Mouse (Mus musculus): ENCODE results near the gene Fgfr2. TPM values are rescaled to one million over a fixed set of nuclear protein-coding genes. Genes with fewer than 3 reads are reported as not detected.
"Not testable (repeated sequence)": the region's sequence is repeated elsewhere in the genome, so short reads cannot be mapped to it uniquely, and the experiment has no call there.

Gene Fgfr2
- polyA plus RNA-seq, 1 experiment, result 0.17 TPM

DNA sequence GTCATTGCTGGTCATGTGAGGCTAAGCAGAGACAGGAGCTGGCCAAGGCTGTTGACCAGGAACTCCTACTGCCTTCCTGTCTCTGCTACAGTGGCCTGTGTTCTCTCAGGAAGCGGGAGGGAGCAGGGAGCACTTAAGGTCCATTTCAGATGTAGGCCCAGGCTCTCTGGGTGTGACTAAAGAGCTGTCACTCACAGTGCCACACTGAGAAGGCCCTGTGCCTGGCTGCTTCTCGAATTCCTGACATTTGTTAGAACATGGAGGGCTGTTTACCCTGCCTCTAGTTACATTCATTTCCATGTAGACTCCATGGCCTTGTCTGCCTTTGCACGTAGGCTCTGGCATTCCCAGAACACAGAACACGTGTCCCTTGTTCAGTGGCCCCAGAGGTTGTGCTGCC, 2452.8 kb downstream of the Fgfr2 start:
- Histone ChIP-seq H3K4me2 (ENCODE audit: low read depth) (peak overlapping the region; percentile 83), H3K4me3 (no peak overlapping the region), H3K27me3 (ENCODE audit: control insufficient read depth, insufficient read depth, insufficient read length) (no peaks in the 10 kb centered on the region), H3K79me2 (ENCODE audit: control insufficient read depth, insufficient read depth) (peaks cover 44% of the 10 kb centered on the region), H3ac (ENCODE audit: control insufficient read depth, insufficient read length) (no peak overlapping the region), H3K36me3 (ENCODE audit: control insufficient read depth, insufficient read depth) (peaks cover 8% of the 10 kb centered on the region)
- no peak for TF ChIP-seq MYOG (IDR thresholded peaks at IDR 0.05; ENCODE audit: control insufficient read depth in 1 of 3, insufficient read depth in 1 of 3, insufficient read length in 2 of 3, low read depth in 2 of 3)
- no peak for TF ChIP-seq TCF12 (IDR thresholded peaks at IDR 0.05; ENCODE audit: insufficient read depth, poor library complexity, severe bottlenecking)
- no peak for TF ChIP-seq CEBPB (IDR thresholded peaks at IDR 0.05; ENCODE audit: insufficient read depth, poor library complexity, severe bottlenecking)
- no peak for TF ChIP-seq E2F4 (IDR thresholded peaks at IDR 0.05; ENCODE audit: insufficient read depth)
- TF ChIP-seq TCF3 (IDR thresholded peaks at IDR 0.05; ENCODE audit: insufficient read length, low read depth), result no peak
- no peak for TF ChIP-seq MAX (IDR thresholded peaks at IDR 0.05; ENCODE audit: low read depth)

DNA sequence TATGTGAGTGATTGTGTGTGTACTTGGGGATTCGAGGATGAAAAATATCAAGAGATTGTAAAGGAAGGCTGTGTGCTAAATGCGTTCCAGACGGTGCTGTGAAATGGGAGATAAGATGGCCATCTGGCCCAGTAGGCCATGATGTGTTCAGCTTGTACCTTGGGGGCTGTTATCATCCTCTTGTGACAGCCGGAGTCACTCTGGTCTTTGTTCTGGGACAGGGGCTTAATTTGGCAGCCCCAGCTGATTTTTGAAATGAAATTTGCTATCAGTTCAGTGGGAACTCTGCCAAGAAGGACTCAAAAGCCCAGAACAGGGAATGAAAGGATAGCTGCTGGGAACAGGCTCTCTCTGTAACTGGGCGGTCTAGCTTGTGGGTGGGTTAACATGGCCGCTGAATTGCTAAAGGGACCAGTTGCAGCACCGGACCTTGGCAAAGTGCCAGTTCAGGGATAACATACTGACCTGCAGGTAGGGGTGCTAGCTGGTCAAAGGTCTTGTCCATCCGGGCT, 2453.7 kb downstream of the Fgfr2 start:
- no peak overlapping the region for H3K4me3 ChIP-seq

GRCm38 (mm10) chr7:130668729-130669281, 2454.3 kb downstream of the Fgfr2 start:
- Histone ChIP-seq H3K4me2 (ENCODE audit: low read depth) (no peak overlapping the region), H3K79me2 (ENCODE audit: control insufficient read depth, insufficient read depth) (peaks cover 44% of the 10 kb centered on the region), H3K4me3 (no peak overlapping the region), H3K36me3 (ENCODE audit: control insufficient read depth, insufficient read depth) (peaks cover 11% of the 10 kb centered on the region), H3K27me3 (ENCODE audit: control insufficient read depth, insufficient read depth, insufficient read length) (no peaks in the 10 kb centered on the region), H3ac (ENCODE audit: control insufficient read depth, insufficient read length) (no peak overlapping the region)
- TF ChIP-seq POLR2AphosphoS2 (IDR thresholded peaks at IDR 0.05; ENCODE audit: insufficient read length, low read depth) (no peak), SRF (IDR thresholded peaks at IDR 0.05; ENCODE audit: control insufficient read depth, insufficient read length, low read depth) (no peak)

More for the DNA sequence above, 2453.7 kb downstream of the Fgfr2 start:
- peaks cover 5% of the 10 kb centered on the region for H3K36me3 ChIP-seq (ENCODE audit: control insufficient read depth, insufficient read depth)
- peaks cover 41% of the 10 kb centered on the region for H3K79me2 ChIP-seq (ENCODE audit: control insufficient read depth, insufficient read depth)
- H3ac ChIP-seq (ENCODE audit: control insufficient read depth, insufficient read length), result no peak overlapping the region
- H3K4me2 ChIP-seq (ENCODE audit: low read depth), result no peak overlapping the region
- no peaks in the 10 kb centered on the region for H3K27me3 ChIP-seq (ENCODE audit: control insufficient read depth, insufficient read depth, insufficient read length)
- no peak for TF ChIP-seq MAX (IDR thresholded peaks at IDR 0.05; ENCODE audit: low read depth)
- no peak for TF ChIP-seq TCF12 (IDR thresholded peaks at IDR 0.05; ENCODE audit: insufficient read depth, poor library complexity, severe bottlenecking)
- no peak for TF ChIP-seq POLR2A (IDR thresholded peaks at IDR 0.05; ENCODE audit: insufficient read length, low read depth)
- no peak for TF ChIP-seq USF1 (IDR thresholded peaks at IDR 0.05; ENCODE audit: low read depth)
- no peak for TF ChIP-seq POLR2AphosphoS2 (IDR thresholded peaks at IDR 0.05; ENCODE audit: insufficient read length, low read depth)
- no peak for TF ChIP-seq CEBPB (IDR thresholded peaks at IDR 0.05; ENCODE audit: insufficient read depth, poor library complexity, severe bottlenecking)
- no peak for TF ChIP-seq MYOD1 (IDR thresholded peaks at IDR 0.05; ENCODE audit: control insufficient read depth in 1 of 3, insufficient read length in 2 of 3, low read depth in 2 of 3)
- TF ChIP-seq MYOG (IDR thresholded peaks at IDR 0.05; ENCODE audit: control insufficient read depth in 1 of 3, insufficient read depth in 1 of 3, insufficient read length in 2 of 3, low read depth in 2 of 3), result no peak
- TF ChIP-seq SRF (IDR thresholded peaks at IDR 0.05; ENCODE audit: control insufficient read depth, insufficient read length, low read depth), result no peak
- TF ChIP-seq TCF3 (IDR thresholded peaks at IDR 0.05; ENCODE audit: insufficient read length, low read depth), result no peak
- no peak for TF ChIP-seq E2F4 (IDR thresholded peaks at IDR 0.05; ENCODE audit: insufficient read depth)
- no peak for TF ChIP-seq REST (IDR thresholded peaks at IDR 0.05; ENCODE audit: insufficient read depth, insufficient read length)

- not testable (repeated sequence) for H3K4me3 ChIP-seq; H3K4me2 ChIP-seq (ENCODE audit: low read depth); H3K27me3 ChIP-seq (ENCODE audit: control insufficient read depth, insufficient read depth, insufficient read length); H3ac ChIP-seq (ENCODE audit: control insufficient read depth, insufficient read length)
- Histone ChIP-seq H3K36me3 (ENCODE audit: control insufficient read depth, insufficient read depth) (peaks cover 11% of the 10 kb centered on the region), H3K79me2 (ENCODE audit: control insufficient read depth, insufficient read depth) (peaks cover 52% of the 10 kb centered on the region)
These were observed 2455.1 kb downstream of the Fgfr2 start for GRCm38 (mm10) chr7:130668013-130668412.

DNA sequence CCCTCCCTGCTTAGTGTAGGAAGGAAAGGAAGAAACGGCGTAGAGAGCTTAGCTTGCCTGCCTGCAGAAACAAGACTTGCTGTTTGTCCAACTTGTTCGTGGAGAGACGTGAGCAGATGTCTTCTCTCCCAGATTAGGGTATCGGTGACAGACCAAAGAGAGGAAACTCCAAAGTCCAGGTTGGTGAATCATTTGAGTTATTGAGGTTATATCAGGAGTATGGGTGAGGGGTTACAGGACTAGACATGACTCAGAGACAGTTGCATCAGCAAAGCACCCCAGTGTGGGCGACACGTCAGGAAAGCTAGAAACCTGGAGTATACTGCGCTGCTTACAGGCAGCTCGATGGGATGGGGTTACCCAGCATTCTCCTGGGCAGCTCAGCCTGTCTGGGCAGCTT, 2457.8 kb downstream of the Fgfr2 start:
- no peaks in the 10 kb centered on the region for H3K27me3 ChIP-seq (ENCODE audit: control insufficient read depth, insufficient read depth, insufficient read length)
- no peak overlapping the region for H3ac ChIP-seq (ENCODE audit: control insufficient read depth, insufficient read length)
- H3K4me3 ChIP-seq, result no peak overlapping the region
- no peak overlapping the region for H3K4me2 ChIP-seq (ENCODE audit: low read depth)
- peaks cover 79% of the 10 kb centered on the region for H3K79me2 ChIP-seq (ENCODE audit: control insufficient read depth, insufficient read depth)
- H3K36me3 ChIP-seq (ENCODE audit: control insufficient read depth, insufficient read depth), result peaks cover 11% of the 10 kb centered on the region
- TF ChIP-seq SRF (IDR thresholded peaks at IDR 0.05; ENCODE audit: control insufficient read depth, insufficient read length, low read depth) (no peak), CEBPB (IDR thresholded peaks at IDR 0.05; ENCODE audit: insufficient read depth, poor library complexity, severe bottlenecking) (0 out of 2 replicates have a peak, but pooled peaks have one; percentile 10), USF1 (IDR thresholded peaks at IDR 0.05; ENCODE audit: low read depth) (no peak), MYOD1 (IDR thresholded peaks at IDR 0.05; ENCODE audit: control insufficient read depth in 1 of 3, insufficient read length in 2 of 3, low read depth in 2 of 3) (no peak)

DNA sequence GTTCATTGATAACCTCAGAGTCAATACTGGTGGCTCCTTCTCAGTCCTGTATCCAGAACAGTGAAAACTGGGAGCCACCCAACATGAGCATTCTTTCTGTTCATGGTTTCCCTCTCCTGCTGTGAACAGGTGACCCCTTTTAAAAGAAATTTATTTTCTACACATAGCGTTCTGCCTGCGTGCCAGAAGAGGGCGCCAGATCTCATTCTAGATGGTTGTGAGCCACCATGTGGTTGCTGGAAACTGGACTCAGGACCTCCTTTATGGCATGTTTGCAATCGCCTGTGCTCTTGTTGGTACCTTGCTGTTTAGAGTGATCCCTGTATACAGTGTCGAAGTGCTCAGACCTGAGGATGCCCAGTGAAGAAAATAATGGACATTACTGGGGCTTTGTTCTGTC, 2458.5 kb downstream of the Fgfr2 start:
- Histone ChIP-seq H3K4me3 (no peak overlapping the region), H3K4me2 (ENCODE audit: low read depth) (no peak overlapping the region), H3K27me3 (ENCODE audit: control insufficient read depth, insufficient read depth, insufficient read length) (no peaks in the 10 kb centered on the region), H3ac (ENCODE audit: control insufficient read depth, insufficient read length) (no peak overlapping the region), H3K79me2 (ENCODE audit: control insufficient read depth, insufficient read depth) (peaks cover 83% of the 10 kb centered on the region), H3K36me3 (ENCODE audit: control insufficient read depth, insufficient read depth) (peaks cover 11% of the 10 kb centered on the region)
- TF ChIP-seq MYOG (IDR thresholded peaks at IDR 0.05; ENCODE audit: control insufficient read depth in 1 of 3, insufficient read depth in 1 of 3, insufficient read length in 2 of 3, low read depth in 2 of 3) (no peak), TCF3 (IDR thresholded peaks at IDR 0.05; ENCODE audit: insufficient read length, low read depth) (no peak), CEBPB (IDR thresholded peaks at IDR 0.05; ENCODE audit: insufficient read depth, poor library complexity, severe bottlenecking) (no peak), SRF (IDR thresholded peaks at IDR 0.05; ENCODE audit: control insufficient read depth, insufficient read length, low read depth) (no peak), E2F4 (IDR thresholded peaks at IDR 0.05; ENCODE audit: insufficient read depth) (no peak), USF1 (IDR thresholded peaks at IDR 0.05; ENCODE audit: low read depth) (no peak), TCF12 (IDR thresholded peaks at IDR 0.05; ENCODE audit: insufficient read depth, poor library complexity, severe bottlenecking) (no peak), POLR2A (IDR thresholded peaks at IDR 0.05; ENCODE audit: insufficient read length, low read depth) (no peak), MAX (IDR thresholded peaks at IDR 0.05; ENCODE audit: low read depth) (no peak), MYOD1 (IDR thresholded peaks at IDR 0.05; ENCODE audit: control insufficient read depth in 1 of 3, insufficient read length in 2 of 3, low read depth in 2 of 3) (no peak), POLR2AphosphoS2 (IDR thresholded peaks at IDR 0.05; ENCODE audit: insufficient read length, low read depth) (no peak), REST (IDR thresholded peaks at IDR 0.05; ENCODE audit: insufficient read depth, insufficient read length) (no peak)
